Mouse (Mus musculus) myocyte (in vitro differentiated cells): ENCODE results near the gene Sqor. TPM values are rescaled to one million over a fixed set of nuclear protein-coding genes. Genes with fewer than 3 reads are reported as not detected.

Experiments
- H3K27me3 ChIP-seq: one replicate; pipeline ENCODE4 v1.6.1; 2011; ENCODE audit not compliant: control insufficient read depth, insufficient read depth, insufficient read length
- H3K36me3 ChIP-seq: one replicate; pipeline ENCODE4 v1.6.1; 2011; ENCODE audit not compliant: control insufficient read depth, insufficient read depth
- H3K4me2 ChIP-seq: one replicate; pipeline ENCODE4 v1.6.1; 2011; ENCODE audit warnings: low read depth, control low read depth
- H3K4me3 ChIP-seq: one replicate; pipeline ENCODE4 v1.5.1; 2011; ENCODE audit warnings: mild to moderate bottlenecking, control low read depth, moderate library complexity
- H3K79me2 ChIP-seq: one replicate; pipeline ENCODE4 v1.6.1; 2011; ENCODE audit not compliant: control insufficient read depth, insufficient read depth
- H3ac ChIP-seq: one replicate; pipeline ENCODE4 v1.6.1; 2011; ENCODE audit not compliant: control insufficient read depth, insufficient read length
- CEBPB ChIP-seq: IDR thresholded peaks from 2 replicates; pipeline ENCODE4 v1.6.1; 2011; ENCODE audit warnings: mild to moderate bottlenecking, moderate library complexity; ENCODE audit not compliant: poor library complexity, insufficient read depth, severe bottlenecking
- E2F4 ChIP-seq: IDR thresholded peaks from one replicate; pipeline ENCODE4 v1.6.1; 2011; ENCODE audit warnings: mild to moderate bottlenecking, control low read depth, moderate library complexity; ENCODE audit not compliant: insufficient read depth
- MAX ChIP-seq: IDR thresholded peaks from one replicate; pipeline ENCODE4 v1.6.1; 2011; ENCODE audit warnings: low read depth, mild to moderate bottlenecking, control low read depth
- MYOD1 ChIP-seq, 3 experiments: IDR thresholded peaks; one replicate each; pipeline ENCODE4 v1.6.1; 2011; ENCODE audit warnings: control low read depth in 2 of 3, low read depth in 2 of 3, mild to moderate bottlenecking in 2 of 3, moderate library complexity in 1 of 3; ENCODE audit not compliant: insufficient read length in 2 of 3, control insufficient read depth in 1 of 3
- MYOG ChIP-seq, 3 experiments: IDR thresholded peaks; one replicate each; pipeline ENCODE4 v1.6.1; 2011; ENCODE audit warnings: control low read depth in 2 of 3, low read depth in 2 of 3, mild to moderate bottlenecking in 2 of 3; ENCODE audit not compliant: insufficient read length in 2 of 3, control insufficient read depth in 1 of 3, insufficient read depth in 1 of 3
- POLR2A ChIP-seq: IDR thresholded peaks from one replicate; pipeline ENCODE4 v1.6.1; 2011; ENCODE audit warnings: low read depth, mild to moderate bottlenecking, control low read depth, moderate library complexity; ENCODE audit not compliant: insufficient read length
- POLR2AphosphoS2 ChIP-seq: IDR thresholded peaks from one replicate; pipeline ENCODE4 v1.6.1; 2011; ENCODE audit warnings: low read depth, control low read depth; ENCODE audit not compliant: insufficient read length
- REST ChIP-seq: IDR thresholded peaks from one replicate; pipeline ENCODE4 v1.6.1; 2011; ENCODE audit warnings: mild to moderate bottlenecking, control low read depth, moderate library complexity; ENCODE audit not compliant: insufficient read depth, insufficient read length
- SRF ChIP-seq: IDR thresholded peaks from one replicate; pipeline ENCODE4 v1.6.1; 2011; ENCODE audit warnings: low read depth; ENCODE audit not compliant: control insufficient read depth, insufficient read length
- TCF12 ChIP-seq: IDR thresholded peaks from one replicate; pipeline ENCODE4 v1.6.1; 2011; ENCODE audit warnings: mild to moderate bottlenecking, control low read depth; ENCODE audit not compliant: poor library complexity, insufficient read depth, severe bottlenecking
- TCF3 ChIP-seq: IDR thresholded peaks from one replicate; pipeline ENCODE4 v1.6.1; 2011; ENCODE audit warnings: low read depth, control low read depth; ENCODE audit not compliant: insufficient read length
- USF1 ChIP-seq: IDR thresholded peaks from one replicate; pipeline ENCODE4 v1.6.1; 2011; ENCODE audit warnings: low read depth, mild to moderate bottlenecking, control low read depth, moderate library complexity
- polyA plus RNA-seq: library from polyadenylated mRNA; unstranded; fragments of >200 nt; fragmentation: generic; extraction: Trizol; gene quantifications from one replicate; pipeline ENCODE4 v1.2.1, GENCODE M21; 2012; ENCODE audit warnings: missing spikeins

Sqor gene
- polyA plus RNA-seq, 1 experiment, result 6.9 TPM

GRCm38 (mm10) chr2:122776823-122777222 is 11.8 kb downstream of the Sqor start:
- H3K4me3 ChIP-seq, result no peak overlapping the region
- H3K36me3 ChIP-seq, result no peaks in the 10 kb centered on the region
- H3K4me2 ChIP-seq, result no peak overlapping the region
- no peaks in the 10 kb centered on the region for H3K79me2 ChIP-seq
- H3ac ChIP-seq, result no peak overlapping the region
- TF ChIP-seq MAX, result no peak
- no peak for TF ChIP-seq E2F4
- no peak for TF ChIP-seq REST
- TF ChIP-seq POLR2AphosphoS2, result no peak
- no peak for TF ChIP-seq POLR2A
- no peak for TF ChIP-seq USF1
- no peak for TF ChIP-seq TCF3
- no peak for TF ChIP-seq TCF12
- no peak for TF ChIP-seq MYOG (IDR thresholded peaks at IDR 0.05; ENCODE audit: control insufficient read depth in 1 of 3, insufficient read depth in 1 of 3, insufficient read length in 2 of 3, low read depth in 2 of 3)
- no peak for TF ChIP-seq SRF
- no peak for TF ChIP-seq MYOD1 (IDR thresholded peaks at IDR 0.05; ENCODE audit: control insufficient read depth in 1 of 3, insufficient read length in 2 of 3, low read depth in 2 of 3)
- TF ChIP-seq CEBPB, result no peak
- H3K27me3 ChIP-seq, result no peaks in the 10 kb centered on the region

GRCm38 (mm10) chr2:122779967-122780366 is 14.9 kb downstream of the Sqor start:
- Histone ChIP-seq H3K79me2 (no peaks in the 10 kb centered on the region), H3K4me3 (no peak overlapping the region), H3K4me2 (no peak overlapping the region), H3K36me3 (no peaks in the 10 kb centered on the region), H3ac (no peak overlapping the region), H3K27me3 (no peaks in the 10 kb centered on the region)
- no peak for TF ChIP-seq SRF
- no peak for TF ChIP-seq MYOG (IDR thresholded peaks at IDR 0.05; ENCODE audit: control insufficient read depth in 1 of 3, insufficient read depth in 1 of 3, insufficient read length in 2 of 3, low read depth in 2 of 3)
- TF ChIP-seq USF1, result no peak
- TF ChIP-seq REST, result no peak
- no peak for TF ChIP-seq TCF12
- no peak for TF ChIP-seq CEBPB
- TF ChIP-seq E2F4, result no peak
- no peak for TF ChIP-seq POLR2AphosphoS2
- no peak for TF ChIP-seq MYOD1 (IDR thresholded peaks at IDR 0.05; ENCODE audit: control insufficient read depth in 1 of 3, insufficient read length in 2 of 3, low read depth in 2 of 3)
- TF ChIP-seq MAX, result no peak
- no peak for TF ChIP-seq POLR2A
- no peak for TF ChIP-seq TCF3

GRCm38 (mm10) chr2:122780447-122780846 is 15.4 kb downstream of the Sqor start:
- H3K4me3 ChIP-seq, result no peak overlapping the region
- no peaks in the 10 kb centered on the region for H3K36me3 ChIP-seq
- no peaks in the 10 kb centered on the region for H3K27me3 ChIP-seq
- TF ChIP-seq POLR2AphosphoS2 (no peak), CEBPB (no peak), TCF3 (no peak), POLR2A (no peak), SRF (no peak), MYOG (IDR thresholded peaks at IDR 0.05; ENCODE audit: control insufficient read depth in 1 of 3, insufficient read depth in 1 of 3, insufficient read length in 2 of 3, low read depth in 2 of 3) (no peak), TCF12 (no peak), USF1 (no peak), E2F4 (no peak), MYOD1 (IDR thresholded peaks at IDR 0.05; ENCODE audit: control insufficient read depth in 1 of 3, insufficient read length in 2 of 3, low read depth in 2 of 3) (no peak), REST (no peak), MAX (no peak)
- no peaks in the 10 kb centered on the region for H3K79me2 ChIP-seq
- no peak overlapping the region for H3ac ChIP-seq
- H3K4me2 ChIP-seq, result no peak overlapping the region

- no peak overlapping the region for H3K4me2 ChIP-seq
- H3K27me3 ChIP-seq, result no peaks in the 10 kb centered on the region
- H3ac ChIP-seq, result no peak overlapping the region
- H3K4me3 ChIP-seq, result no peak overlapping the region
- TF ChIP-seq POLR2A, result no peak
- TF ChIP-seq MYOD1 (IDR thresholded peaks at IDR 0.05; ENCODE audit: control insufficient read depth in 1 of 3, insufficient read length in 2 of 3, low read depth in 2 of 3), result no peak
- TF ChIP-seq CEBPB, result no peak
- no peak for TF ChIP-seq USF1
- TF ChIP-seq POLR2AphosphoS2, result no peak
- no peak for TF ChIP-seq E2F4
- TF ChIP-seq MAX, result no peak
- TF ChIP-seq TCF12, result no peak
- no peak for TF ChIP-seq MYOG (IDR thresholded peaks at IDR 0.05; ENCODE audit: control insufficient read depth in 1 of 3, insufficient read depth in 1 of 3, insufficient read length in 2 of 3, low read depth in 2 of 3)
- TF ChIP-seq TCF3, result no peak
- TF ChIP-seq REST, result no peak
- no peaks in the 10 kb centered on the region for H3K79me2 ChIP-seq
- H3K36me3 ChIP-seq, result no peaks in the 10 kb centered on the region
Measured at GRCm38 (mm10) chr2:122781590-122782356, 16.7 kb downstream of the Sqor start.

GRCm38 (mm10) chr2:122783730-122784129 is 18.7 kb downstream of the Sqor start:
- H3K27me3 ChIP-seq, result no peaks in the 10 kb centered on the region
- no peak for TF ChIP-seq TCF12
- no peak overlapping the region for H3K4me2 ChIP-seq
- H3K36me3 ChIP-seq, result no peaks in the 10 kb centered on the region
- H3K79me2 ChIP-seq, result no peaks in the 10 kb centered on the region
- H3ac ChIP-seq, result no peak overlapping the region
- H3K4me3 ChIP-seq, result no peak overlapping the region
